Mouse (Mus musculus): ENCODE data around the gene Thoc5.

Thoc5 gene

GRCm38 (mm10) chr11:4916068-4916467, 20.9 kb downstream of the Thoc5 start:
- DNase-seq = peak; percentile 61

DNA sequence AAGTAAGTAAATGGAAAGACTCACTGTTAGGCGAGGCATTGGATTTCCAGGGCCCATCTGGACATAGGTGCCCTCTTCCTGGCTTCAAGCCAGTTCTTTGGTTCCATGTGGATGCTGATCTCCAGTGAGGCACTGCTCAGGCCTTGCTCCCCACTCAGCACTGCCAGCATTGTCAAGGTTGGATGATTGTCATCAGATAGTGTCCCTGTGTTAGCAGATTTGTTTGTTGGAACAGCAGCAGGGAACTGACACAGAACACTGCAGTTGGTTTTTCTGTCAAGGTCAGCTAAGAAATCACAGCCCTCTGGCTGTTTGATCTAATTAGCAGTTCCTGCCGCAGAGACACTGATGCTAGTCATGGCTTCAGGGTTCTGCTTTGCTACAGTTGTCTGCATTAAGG, 26.2 kb downstream of the Thoc5 start:
- no peak for DNase-seq

DNA sequence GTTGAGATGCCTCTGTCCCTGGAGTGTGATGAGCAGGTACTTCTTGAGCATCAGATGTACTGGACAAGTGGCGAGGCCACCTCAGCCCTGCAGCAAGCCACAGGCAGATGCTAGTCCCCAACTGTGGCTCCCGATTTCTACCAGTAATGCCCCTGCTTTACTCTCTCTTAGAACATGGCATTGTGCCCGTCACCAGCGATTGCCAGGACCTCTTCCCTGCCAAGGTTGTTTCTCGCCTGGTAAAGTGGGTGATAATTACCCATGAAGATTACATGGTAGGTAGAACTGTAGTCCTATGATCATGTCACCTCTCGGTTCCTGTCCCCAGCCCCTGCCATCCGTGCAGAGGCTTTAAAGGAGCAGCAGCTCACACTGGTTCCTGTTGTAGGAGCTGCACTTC, 26.6 kb downstream of the Thoc5 start:
- no peak for DNase-seq

DNA sequence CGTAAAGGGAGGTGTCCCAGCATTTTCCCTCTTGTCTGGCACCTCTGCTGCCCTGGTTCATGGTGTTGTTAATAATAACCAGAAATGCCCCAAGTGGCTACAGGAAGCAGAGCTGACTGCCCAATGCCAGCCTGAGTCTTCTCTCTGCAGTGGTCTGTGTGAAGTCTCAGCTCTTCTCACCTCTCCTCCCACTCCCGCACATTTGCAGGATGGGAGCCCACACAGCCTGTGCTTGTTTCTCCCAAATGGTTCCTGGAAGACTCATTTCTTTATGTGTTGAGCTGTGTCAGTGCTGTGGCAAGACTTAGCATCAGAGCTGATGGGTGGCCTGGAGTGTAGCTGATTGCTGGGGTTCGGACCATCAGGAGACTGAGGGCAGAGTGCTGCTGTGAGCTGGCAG, 32.1 kb downstream of the Thoc5 start:
- DNase-seq = no peak

- no peak for DNase-seq
Observed at GRCm38 (mm10) chr11:4931009-4931601, 36.0 kb downstream of the Thoc5 start.

DNA sequence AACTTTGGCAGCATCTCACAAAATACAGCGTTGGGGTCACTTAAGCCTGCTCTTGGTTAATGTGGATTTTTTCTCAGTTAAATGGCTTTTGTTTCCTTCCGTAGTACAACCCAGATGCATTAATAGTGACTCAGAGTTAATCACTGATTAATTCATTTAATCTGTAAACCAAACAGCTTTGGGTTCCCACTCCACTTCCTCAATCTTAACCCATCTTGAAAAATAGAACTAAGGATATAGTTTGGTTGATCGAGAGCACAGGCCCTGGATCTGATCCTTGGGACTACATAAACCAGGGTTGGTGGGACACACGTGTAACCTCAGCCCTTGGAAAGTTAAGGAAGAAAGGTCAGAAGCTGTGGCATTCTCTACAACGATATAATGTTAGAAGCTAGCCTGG, 41.1 kb downstream of the Thoc5 start:
- DNase-seq = no peak

DNA sequence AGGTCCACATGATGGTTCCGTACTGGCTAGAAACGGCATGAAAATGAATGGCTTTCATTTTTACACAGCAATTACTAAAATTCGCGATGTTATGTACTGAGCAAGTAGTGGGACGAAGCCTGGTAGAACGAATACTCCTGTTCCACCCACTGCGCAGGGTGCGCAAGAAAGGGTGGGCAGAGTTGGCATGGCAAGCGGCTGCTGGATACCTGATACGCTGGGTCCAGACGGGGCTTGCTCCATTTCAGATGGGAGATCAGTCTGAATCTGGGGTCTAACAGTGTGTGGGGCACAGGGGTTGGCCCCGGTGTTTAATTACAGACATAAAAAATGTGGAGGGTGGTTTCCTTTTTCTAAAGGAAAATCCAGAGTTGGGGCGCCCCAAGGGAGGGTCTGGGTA, 51.4 kb downstream of the Thoc5 start:
- DNase-seq = no peak

DNA sequence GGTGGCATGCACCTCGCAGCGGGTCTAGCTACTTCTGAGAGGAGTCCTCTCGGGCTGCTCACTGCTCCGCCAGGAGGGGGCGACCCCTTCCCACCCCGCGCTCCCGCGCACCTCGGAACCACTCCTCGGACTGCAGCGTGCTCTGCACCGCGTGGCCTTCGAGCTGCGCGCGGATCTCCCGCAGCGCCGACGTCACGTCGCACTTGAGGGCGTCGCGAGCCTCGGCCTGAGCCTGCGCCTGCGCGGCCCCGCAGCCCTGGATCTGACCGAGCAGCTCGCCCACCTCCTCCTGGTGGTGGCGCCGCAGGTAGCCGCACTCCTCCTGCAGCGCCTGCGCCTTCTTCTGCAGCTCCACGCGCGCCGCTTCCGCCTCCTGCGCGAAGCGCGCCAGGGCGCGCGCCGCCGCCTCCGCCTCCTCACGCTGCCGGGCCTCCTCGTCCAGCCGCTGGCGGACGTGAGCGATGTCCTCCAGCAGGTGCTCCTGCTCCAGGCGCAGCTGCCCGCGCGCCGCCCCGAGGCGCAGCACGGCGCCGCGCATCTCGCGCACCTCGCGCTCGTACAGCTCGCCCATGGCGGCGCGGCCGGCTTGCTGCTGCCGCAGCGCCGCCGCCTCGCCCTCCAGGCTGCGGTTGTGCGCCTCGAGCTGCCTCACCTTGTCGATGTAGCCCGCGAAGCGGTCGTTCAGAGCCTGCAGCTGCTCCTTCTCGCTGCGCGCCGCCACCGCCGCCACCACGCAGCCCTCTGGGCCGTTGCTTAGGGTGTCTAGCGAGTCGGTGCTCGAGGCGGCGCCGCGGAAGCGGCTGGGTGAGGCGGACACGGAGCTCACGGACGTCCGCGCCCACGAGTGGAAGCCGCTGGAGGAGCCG, 52.1 kb downstream of the Thoc5 start:
- peak; percentile 84 for DNase-seq

DNA sequence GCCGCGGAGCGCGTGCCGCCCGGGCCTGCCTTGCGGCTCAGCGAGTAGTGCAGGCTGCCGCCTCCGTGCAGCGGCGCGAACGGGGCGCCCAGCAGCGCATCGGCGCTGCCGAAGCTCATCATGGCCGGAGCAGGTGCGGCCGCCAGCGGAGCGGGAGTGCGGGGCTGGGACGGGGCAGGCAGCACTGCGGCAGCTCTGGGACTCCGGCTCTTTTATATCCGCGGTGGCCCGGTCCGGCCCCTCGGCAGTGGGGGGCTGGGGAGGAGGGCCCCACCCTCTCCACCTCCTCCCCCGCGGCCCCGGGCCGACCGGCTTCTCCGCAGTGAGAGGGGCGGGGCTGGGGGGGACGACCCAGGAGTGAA, 52.7 kb downstream of the Thoc5 start, which contains the start of gene Nefh:
Gene Nefh (minus strand): TSS at position 252 of the 362 bp plus-strand sequence.
- no peak for DNase-seq

DNA sequence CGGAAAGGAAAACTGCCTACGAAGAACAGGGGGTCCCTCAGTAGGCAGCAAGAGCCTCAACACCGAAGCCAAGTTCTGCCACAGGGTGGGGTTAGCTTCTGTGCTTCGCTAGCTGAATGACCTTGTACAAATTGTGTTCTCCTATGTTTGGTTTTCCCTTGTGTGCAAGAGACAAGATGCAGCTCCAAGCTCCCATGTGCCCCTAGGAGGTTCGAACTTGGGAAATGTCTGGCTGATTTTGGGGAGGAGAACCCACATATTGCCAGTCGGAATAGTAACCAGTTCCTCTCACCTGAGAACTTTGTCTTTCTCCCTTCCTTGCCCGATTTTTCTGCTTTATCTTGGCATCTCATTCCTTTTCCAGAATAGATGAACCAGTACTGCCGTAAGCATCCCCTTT, 53.7 kb downstream of the Thoc5 start:
- no peak for DNase-seq

- peak; percentile 50 for DNase-seq
Observed at GRCm38 (mm10) chr11:4949256-4950044, 54.3 kb downstream of the Thoc5 start.

GRCm38 (mm10) chr11:4953401-4953800, 58.3 kb downstream of the Thoc5 start:
- no peak for DNase-seq

- DNase-seq = no peak
Observed at GRCm38 (mm10) chr11:4953918-4954317, 58.8 kb downstream of the Thoc5 start.

DNA sequence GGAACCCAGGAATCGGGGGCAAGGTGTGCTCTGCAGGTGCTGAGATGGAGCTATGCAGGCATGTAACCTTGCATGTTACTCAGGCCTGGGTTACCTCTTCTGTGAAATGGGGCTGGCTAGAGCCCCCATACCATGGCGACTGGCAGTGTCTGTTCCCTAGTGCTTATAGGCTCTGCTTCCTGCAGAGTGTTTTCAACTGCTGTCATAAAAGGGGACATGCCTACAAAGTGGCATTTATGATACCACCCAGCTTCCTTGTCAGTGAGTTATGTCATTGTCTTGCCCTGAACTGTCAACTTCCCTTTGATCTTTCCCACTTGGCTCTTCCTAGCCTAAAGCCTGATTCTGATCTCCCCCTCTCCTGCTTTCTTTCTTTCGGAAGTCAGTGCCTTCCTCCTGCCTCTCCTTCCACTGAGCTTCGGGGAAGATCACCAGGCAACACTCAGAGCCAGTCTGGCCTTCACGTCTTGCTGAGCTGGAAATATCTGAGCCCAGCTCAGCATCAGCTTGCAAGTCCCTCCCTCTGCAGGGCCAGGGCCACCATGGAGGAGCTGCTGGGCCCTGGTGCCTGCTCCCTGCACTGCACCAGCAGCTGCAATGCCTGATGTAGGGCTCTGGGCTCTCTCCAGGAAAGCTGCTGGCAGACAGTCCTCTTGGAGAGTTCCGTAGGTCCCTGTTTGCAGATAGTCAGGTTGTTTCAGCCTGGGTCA, 68.1 kb downstream of the Thoc5 start:
- no peak for DNase-seq

DNA sequence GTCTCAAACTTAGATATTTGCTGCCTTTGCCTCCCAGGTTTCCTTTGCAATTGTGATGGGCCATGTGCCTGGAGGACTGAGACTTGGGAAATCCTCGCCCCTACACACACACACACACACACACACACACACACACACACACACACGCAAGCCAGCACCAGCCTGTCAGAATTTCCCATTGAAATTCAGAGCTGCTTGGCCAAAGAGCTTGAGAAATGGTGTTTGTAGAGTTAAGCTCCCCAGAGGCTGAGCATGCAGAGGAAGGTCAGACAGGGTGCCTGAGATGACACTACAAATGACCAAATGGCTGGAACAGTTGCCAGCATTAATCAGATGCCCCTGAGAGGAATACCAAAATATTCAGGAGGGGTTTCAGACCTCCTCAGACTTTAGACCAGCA, 71.2 kb downstream of the Thoc5 start:
- DNase-seq = no peak

GRCm38 (mm10) chr11:4966888-4967287, 71.8 kb downstream of the Thoc5 start:
- DNase-seq = no peak

GRCm38 (mm10) chr11:4967549-4967948, 72.4 kb downstream of the Thoc5 start:
- no peak for DNase-seq

- DNase-seq = no peak
Observed at GRCm38 (mm10) chr11:4968376-4968775, 73.3 kb downstream of the Thoc5 start.

- peak; percentile 61 for DNase-seq
Observed at GRCm38 (mm10) chr11:4972967-4973870, 78.1 kb downstream of the Thoc5 start.

- no peak for DNase-seq
Observed at GRCm38 (mm10) chr11:4973871-4974256, 78.7 kb downstream of the Thoc5 start.

- DNase-seq = no peak
Observed at GRCm38 (mm10) chr11:4974376-4975122, 79.4 kb downstream of the Thoc5 start.

Data from thymus, postnatal 14 days (tissue).